Mouse (Mus musculus): ENCODE data around the gene Ext2. TPM values are rescaled to one million over a fixed set of nuclear protein-coding genes. Genes with fewer than 3 reads are reported as not detected.
A peak's percentile ranks its signal among the peaks of the same experiment; 100 is the strongest.

The Ext2 gene
- total RNA-seq, 4 experiments from 2014 or later = 46.2 to 62.6 (median 57.5) TPM

- no peak for DNase-seq (ENCODE audit: low spot score in 2 of 2)
Measured at GRCm38 (mm10) chr2:93806487-93807201, 15.7 kb downstream of the Ext2 start.

- DNase-seq (ENCODE audit: low spot score in 2 of 2) = no peak
Measured at GRCm38 (mm10) chr2:93805523-93805922, 16.8 kb downstream of the Ext2 start.

GRCm38 (mm10) chr2:93805066-93805465, 17.3 kb downstream of the Ext2 start:
- no peak for DNase-seq (ENCODE audit: low spot score in 2 of 2)

- DNase-seq (ENCODE audit: low spot score in 2 of 2) = no peak
Measured at GRCm38 (mm10) chr2:93802947-93803346, 19.4 kb downstream of the Ext2 start.

- no peak for DNase-seq (ENCODE audit: low spot score in 2 of 2)
Measured at GRCm38 (mm10) chr2:93801097-93801496, 21.3 kb downstream of the Ext2 start.

GRCm38 (mm10) chr2:93797162-93797795, 25.1 kb downstream of the Ext2 start:
- no peak for DNase-seq (ENCODE audit: low spot score in 2 of 2)

GRCm38 (mm10) chr2:93794375-93794774, 28.0 kb downstream of the Ext2 start:
- DNase-seq (ENCODE audit: low spot score in 2 of 2) = no peak

- DNase-seq (ENCODE audit: low spot score in 2 of 2) = no peak
Measured at GRCm38 (mm10) chr2:93791516-93792499, 30.6 kb downstream of the Ext2 start.

- DNase-seq (ENCODE audit: low spot score in 2 of 2) = no peak
Measured at GRCm38 (mm10) chr2:93790798-93791345, 31.5 kb downstream of the Ext2 start.

- no peak for DNase-seq (ENCODE audit: low spot score in 2 of 2)
Measured at GRCm38 (mm10) chr2:93788557-93788956, 33.8 kb downstream of the Ext2 start.

GRCm38 (mm10) chr2:93786175-93786574, 36.2 kb downstream of the Ext2 start:
- peak; percentile 74 to 88 for DNase-seq (ENCODE audit: low spot score in 2 of 2)

- no peak for DNase-seq (ENCODE audit: low spot score in 2 of 2)
Measured at GRCm38 (mm10) chr2:93785432-93785798, 37.0 kb downstream of the Ext2 start.

- DNase-seq (ENCODE audit: low spot score in 2 of 2) = peak in 1 of 2 experiments; percentile 37
Measured at GRCm38 (mm10) chr2:93784721-93785431, 37.5 kb downstream of the Ext2 start.

- no peak for DNase-seq (ENCODE audit: low spot score in 2 of 2)
Measured at GRCm38 (mm10) chr2:93783926-93784539, 38.3 kb downstream of the Ext2 start.

- no peak for DNase-seq (ENCODE audit: low spot score in 2 of 2)
Measured at GRCm38 (mm10) chr2:93782682-93783081, 39.7 kb downstream of the Ext2 start.

GRCm38 (mm10) chr2:93782156-93782555, 40.2 kb downstream of the Ext2 start:
- no peak for DNase-seq (ENCODE audit: low spot score in 2 of 2)

GRCm38 (mm10) chr2:93780528-93780927, 41.8 kb downstream of the Ext2 start:
- no peak for DNase-seq (ENCODE audit: low spot score in 2 of 2)

- no peak for DNase-seq (ENCODE audit: low spot score in 2 of 2)
Measured at GRCm38 (mm10) chr2:93779897-93780208, 42.5 kb downstream of the Ext2 start.

GRCm38 (mm10) chr2:93779081-93779896, 43.1 kb downstream of the Ext2 start:
- no peak for DNase-seq (ENCODE audit: low spot score in 2 of 2)

GRCm38 (mm10) chr2:93778616-93779015, 43.8 kb downstream of the Ext2 start:
- DNase-seq (ENCODE audit: low spot score in 2 of 2) = no peak

Data from layer of hippocampus, adult 8-10 months (tissue).